Mouse (Mus musculus) heart, adult 9 months (tissue): Measurements from ENCODE around the gene Pmfbp1.

Experiments
- DNase-seq, 2 experiments: peaks; one replicate each; pipeline ENCODE4 v3.0.0; 2022; ENCODE audit warnings: low spot score in 2 of 2

Pmfbp1 gene

DNA sequence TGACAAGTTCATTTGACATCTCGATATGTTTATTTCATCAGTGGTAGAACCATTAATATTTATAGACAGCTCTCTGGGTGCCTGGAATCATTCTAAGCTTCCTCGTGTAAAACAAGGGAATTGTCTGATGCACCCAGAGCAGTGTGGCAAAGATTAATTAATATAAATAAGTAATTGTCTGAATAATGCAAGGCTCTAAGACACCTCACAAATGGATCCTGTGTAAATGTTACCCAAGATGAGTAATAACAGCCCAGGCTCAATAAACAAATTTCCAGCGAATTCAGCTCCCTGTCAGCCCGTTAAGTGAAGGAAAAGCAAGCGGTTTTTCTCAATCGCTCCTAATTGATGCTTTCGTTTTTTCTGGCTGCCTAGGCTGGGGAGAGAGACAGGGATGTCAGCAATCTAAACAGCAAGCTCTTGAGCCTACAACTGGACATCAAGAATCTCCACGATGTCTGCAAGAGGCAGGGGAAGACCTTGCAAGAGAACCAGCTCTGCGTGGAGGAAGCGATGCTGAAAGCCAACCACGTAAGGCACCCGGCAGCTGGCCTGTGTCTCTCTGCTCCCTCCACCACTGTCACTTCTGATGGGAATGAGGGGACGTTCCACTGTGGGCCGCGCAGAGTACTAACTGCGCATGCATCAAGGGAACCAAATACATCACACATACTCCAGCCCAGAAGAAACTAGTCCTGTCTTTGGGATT, 5.3 kb downstream of the Pmfbp1 start:
- no peak for DNase-seq

DNA sequence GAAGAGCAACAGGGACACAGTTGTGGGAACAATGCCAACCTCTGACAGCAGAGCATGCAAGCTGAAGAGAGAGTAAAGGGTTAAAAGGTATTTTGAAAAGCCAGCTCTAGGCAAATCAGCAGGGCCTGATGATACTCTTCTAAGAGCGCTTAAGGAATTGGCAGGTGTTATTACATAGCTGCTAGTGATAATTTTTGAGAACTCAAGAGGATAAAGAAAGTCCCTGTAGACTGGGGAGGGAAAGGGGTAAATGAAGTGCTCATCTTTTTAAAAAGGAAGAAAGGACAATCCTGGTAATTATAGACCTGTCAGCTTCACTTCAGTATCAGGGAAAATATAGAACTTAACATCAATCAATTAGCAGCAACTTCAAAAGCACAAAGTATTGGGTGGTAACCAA, 9.7 kb downstream of the Pmfbp1 start:
- DNase-seq: no peak

DNA sequence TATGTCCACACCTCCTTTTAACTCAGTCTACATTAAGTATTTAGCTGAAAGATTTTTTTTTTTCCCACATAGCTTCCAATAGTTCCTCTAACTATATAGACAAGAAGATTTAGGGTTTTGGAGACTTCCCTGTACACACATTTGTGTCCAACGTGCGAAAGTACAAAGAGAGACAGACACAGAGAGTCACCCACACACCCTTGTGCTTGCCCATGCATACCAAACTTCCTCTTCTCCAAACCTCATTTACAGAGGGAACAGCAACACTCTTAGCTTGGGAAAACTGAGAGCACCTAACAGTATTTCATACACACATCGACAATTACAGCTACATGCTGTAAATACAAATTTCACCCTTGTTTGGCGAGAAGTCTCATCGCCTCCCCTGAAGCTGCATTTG, 11.7 kb downstream of the Pmfbp1 start:
- no peak for DNase-seq

DNA sequence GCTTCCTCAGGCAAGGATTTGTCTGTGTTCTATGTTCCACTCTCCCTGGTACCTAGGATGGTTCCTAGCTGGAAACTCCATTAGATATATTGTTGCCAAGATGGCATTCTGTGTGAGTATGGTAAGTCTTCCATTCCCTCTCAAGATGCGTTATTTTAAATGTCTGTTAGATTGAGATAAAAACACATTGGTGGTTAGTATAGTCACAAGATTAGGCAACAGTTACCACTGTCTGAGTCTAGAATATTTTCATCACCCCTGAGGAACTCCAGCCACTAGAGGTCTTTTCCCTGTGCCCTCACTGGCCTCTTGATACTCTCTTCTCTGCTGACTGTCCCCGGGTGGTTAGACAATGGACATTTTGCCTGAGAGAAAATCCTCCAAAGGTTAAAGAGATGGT, 30.2 kb downstream of the Pmfbp1 start:
- DNase-seq: no peak

DNA sequence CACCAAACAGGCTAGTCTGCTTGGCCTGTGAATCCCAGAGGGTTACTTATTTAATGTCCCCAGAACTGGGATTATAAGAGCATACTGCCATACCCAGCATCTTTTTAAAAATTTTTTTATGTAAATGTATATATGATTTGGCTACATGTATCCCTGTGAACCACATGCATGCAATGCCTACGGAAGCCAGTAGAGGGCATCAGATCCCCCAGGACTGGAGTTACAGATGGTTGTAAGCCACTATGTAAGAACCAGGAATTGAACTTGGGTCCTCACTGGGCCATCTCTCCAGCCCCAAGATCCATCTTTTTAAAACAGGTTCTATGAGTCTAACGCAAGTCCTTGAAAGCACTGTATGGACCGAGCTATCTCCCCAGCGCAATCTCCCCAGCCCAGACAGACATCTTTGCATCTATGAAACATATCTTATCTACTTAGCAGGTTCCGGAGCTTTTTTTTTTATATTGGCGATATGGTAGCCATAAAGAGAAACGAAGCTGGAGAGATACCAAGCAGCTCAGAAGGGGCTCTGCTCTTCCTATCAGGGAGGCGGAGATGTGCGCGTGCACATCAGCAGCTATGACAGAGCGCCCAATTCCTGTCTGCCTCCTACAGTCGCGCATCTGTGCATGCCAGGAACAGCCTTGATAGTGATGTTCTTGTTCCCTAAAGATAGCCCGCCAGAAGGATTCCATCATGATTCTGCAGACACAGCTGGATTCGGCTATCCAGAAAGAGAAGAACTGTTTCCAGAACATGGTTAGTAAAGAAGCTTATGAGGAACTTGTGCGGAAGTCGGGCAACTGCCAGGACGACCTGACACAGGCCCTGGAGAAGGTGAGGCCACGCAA, 41.5 kb downstream of the Pmfbp1 start:
- DNase-seq: no peak

DNA sequence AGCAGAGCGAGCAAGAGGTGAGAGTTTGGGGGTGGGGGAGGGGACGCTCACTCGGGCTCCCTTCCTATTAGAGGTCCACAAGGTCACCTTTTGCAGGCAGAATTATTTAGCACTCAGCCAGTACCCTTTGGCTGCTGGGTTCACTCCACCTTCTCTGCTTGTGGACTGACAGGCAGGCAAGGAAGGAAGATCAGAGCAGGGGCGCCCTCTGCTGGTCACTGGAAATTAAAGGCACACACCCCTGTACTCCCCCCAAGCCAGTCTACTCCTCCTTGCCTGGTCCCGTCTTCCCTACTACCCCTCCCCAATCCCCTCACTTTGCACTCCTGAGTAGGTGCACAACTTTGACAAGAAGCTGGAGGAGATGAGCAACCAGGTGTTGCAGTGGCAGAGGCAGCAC, 42.9 kb downstream of the Pmfbp1 start:
- peak; percentile 34 to 46 for DNase-seq

DNA sequence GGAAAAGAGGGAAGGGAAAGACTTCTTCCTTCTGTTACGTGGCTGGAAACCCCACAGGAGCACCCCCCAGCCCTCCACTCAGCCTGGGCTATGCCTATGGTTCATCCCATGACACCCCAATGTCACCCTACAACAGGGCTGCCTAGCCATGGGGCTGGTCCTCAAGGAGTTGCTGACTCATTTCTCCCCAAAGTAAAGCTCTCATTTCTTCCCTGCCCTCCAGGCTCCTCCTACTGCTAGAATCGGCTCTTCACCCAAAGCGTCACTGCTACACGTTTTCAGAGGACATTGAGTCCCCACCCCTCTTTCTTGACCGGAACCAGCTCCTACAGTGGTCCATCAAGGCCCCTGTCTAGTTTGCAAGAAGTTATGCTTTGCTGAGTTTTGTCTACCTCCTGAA, 48.3 kb downstream of the Pmfbp1 start:
- no peak for DNase-seq

DNA sequence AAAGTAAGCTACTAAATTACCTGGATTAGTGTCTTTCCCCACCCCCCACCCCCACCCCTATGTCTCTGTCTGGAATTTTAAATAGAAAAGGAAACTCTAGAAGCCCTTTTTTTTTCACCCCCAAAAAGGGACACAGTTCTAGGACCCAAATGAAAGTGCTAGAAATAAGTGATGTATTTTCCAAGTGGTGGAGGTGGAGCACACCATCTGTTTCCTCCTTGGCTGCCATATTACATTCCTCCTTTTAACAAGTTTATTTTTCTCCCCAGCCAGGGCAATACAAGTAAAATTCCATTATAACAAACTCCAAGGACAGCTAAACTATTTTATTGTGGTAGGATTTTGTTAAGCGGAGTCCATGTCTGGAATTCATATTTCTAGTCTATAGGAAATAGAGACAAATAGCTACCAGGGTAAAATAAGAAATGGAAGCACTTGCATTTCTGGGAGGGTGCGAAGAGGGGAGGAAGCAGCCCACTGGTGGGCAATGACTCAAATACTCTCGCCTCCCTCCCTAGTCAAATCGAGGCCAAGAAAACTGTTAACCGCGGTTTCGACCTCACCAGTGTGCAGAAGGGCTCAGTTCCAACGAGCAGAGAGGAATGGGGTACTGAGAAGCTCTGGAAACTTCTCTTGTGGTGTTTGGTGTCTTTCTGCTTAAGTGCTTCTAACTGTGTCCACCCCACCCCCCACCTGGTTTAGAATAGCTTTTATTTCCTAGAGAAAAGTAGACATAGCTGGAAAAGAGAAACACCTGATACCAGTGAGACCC, 49.1 kb downstream of the Pmfbp1 start:
- no peak for DNase-seq

DNA sequence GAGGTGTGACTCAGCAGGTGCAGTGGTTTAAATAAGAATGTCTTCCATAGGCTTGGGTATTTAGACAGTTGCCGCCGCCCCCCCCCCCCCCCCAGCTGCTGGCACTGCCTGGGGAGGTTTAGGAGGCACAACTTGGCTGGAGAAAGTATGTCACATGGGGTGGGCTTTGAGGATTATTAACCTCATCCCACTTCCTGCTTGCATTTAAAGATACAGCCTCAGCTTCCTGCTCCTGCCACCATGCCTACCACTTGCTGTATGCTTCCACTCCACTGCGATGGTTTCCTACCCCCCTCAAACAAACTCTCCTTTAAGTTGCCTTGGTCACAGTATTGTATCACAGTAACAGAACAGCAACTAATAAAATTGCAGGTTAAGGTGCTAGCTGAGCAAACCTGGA, 50.2 kb downstream of the Pmfbp1 start:
- DNase-seq: no peak

DNA sequence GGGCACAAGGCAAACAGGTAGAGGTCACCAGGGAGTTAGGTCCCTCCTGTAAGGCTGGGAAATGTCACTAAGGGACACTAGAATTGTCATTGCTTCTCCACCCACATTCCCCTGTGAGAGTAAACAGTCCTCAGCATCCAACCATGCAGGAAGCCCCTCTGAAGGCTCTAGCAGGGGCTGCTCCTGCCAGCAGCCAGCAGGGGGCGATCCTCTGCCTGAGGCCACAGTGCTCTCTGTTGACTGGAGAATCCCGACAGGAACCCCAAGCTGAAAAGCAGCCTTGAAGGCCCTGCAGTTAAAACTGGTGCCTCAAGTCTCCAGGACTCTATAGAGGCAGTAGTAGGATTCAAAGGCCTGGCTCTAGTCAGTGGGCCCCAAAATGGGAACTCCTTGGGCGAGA, 57.8 kb downstream of the Pmfbp1 start:
- no peak for DNase-seq

DNA sequence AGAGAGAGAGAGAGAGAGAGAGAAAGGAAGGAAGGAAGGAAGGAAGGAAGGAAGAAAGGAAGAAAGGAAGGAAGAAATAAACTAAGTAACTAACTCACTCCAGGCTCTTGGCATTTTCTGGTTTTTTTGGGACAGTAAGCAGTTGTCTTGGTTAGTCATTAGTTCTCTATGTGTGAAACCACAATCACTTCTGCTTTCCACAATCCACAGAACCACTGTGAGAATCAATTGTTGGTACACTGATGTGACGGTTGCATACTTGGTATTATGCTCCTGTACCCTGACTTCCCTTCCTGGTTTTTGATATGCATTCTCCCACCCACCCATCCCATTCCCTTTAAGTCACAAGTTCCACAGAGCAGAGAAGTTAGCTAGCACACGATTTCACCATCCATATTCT, 70.1 kb downstream of the Pmfbp1 start:
- DNase-seq: no peak

DNA sequence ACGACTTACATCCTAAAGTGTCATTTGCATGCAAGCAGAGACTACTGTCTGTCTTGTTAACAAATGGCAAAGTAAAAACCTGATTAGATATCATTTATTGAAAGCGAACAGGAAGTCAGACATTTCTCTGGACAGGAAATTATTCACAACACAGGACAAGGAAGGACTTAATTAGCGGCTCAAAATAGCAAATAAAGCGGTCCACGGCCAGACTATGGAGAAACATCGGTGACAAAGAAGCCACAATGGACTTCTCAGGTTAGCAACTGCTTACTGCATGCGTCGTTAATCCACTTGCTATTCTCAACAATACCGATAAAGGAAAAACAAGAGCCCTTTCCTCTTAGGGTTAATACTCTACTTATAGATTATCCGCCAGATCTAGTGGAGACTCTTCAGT, 70.9 kb downstream of the Pmfbp1 start:
- no peak for DNase-seq

DNA sequence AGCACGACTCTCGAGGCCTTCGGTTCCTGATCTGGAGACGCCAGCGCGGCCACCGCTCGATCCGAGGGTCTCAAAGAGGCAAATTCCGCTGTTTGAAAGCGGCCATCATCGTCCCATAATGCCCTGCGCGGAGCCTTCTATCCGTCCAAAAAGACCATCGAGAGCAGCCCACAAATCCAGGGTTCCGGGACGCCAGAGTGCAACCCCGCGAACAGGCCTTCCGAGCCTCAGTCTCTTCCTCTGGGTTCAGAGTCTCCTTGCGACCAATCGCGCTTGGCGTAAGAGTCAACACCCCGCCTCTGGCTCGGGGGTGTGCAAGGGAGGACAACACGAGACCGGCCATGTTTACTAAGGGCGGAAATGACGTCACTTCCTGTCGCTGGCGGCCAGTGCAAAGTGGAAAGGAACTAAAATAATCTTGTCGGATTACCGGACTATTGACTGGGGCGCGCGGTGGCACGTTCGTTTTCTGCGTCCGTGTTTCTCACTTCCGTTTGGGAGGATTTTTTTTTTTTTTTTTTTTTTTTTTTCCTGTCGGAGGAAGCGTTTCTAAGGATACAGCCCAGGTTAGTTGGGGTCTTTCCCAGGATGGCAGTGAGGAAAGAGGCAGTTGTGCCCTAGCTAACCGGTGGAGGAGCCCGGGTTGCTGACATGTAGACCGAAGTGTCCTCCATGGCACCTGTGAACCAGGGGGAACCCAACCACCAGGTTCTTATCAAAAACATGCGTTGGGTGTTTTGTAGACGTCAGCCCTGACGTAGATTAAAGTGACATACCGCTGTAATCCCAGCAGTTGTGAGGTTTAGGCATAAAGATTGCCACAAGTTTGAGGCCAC, 71.9 kb downstream of the Pmfbp1 start, which contains the start of the genes Dhx38 and Txnl4b:
Gene Dhx38 (minus strand): TSS at position 364 of the 836 bp plus-strand sequence.
Gene Txnl4b (plus strand): TSS at position 395 of the 836 bp plus-strand sequence.
- peak; percentile 99 for DNase-seq

DNA sequence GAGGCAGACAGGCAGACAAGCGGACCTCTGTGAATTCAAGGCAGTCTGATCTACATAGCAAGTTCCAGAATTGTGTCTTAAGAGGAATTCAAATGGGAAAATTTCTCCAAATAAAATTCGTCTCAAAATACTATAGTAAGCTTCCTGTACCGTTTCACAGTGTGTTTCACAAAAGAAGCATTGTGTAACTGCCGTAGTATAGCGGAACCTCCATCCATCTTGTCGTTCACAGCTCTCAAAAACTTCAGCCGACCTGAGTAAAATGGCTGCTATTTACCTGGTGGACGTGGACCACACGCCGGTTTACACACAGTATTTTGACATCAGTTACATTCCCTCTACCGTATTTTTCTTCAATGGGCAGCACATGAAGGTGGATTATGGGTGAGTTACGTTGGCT, 77.3 kb downstream of the Pmfbp1 start:
- DNase-seq: no peak

DNA sequence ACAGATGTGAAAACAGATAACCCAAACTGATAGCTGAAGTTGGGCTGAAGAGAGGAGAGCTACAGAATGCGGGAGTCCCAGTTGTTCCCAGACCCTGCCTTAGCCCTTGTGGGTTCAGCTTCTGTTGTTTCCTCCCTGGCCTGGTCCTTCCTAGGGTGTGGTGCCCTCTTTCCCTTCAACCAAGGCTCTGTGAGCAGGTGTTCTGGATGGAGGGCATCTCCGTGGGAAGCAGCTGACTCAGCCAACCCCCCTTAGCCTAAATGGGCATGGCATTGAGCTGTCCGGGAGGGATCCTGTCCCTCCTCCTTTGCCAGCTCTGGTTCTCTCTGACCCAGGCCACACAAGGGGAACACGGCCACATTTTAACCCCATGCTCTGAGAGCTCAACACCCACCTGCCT, 82.5 kb downstream of the Pmfbp1 start:
- DNase-seq: no peak

DNA sequence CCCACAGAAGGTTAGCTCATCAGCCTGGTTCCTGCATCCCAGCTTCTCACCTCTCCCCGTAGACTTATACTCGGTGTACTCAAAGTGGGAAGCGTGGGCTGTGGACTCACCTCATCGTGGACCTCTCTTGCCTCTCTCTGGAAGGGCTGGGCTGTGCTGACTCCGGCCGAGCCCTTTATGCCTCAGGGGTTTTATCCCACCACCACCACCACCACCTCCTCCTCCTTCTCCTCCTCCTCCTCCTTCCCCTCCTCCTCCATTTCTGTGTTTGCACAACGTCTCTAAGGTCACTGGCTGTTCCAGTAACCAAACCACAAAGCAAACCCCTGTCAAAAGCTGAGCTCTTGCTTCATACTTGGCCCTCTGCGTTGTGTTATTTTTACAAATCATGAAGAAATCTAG, 85.1 kb downstream of the Pmfbp1 start, which contains the start of gene Hp:
Gene Hp (minus strand): TSS at position 273 of the 402 bp plus-strand sequence.
- DNase-seq: no peak

DNA sequence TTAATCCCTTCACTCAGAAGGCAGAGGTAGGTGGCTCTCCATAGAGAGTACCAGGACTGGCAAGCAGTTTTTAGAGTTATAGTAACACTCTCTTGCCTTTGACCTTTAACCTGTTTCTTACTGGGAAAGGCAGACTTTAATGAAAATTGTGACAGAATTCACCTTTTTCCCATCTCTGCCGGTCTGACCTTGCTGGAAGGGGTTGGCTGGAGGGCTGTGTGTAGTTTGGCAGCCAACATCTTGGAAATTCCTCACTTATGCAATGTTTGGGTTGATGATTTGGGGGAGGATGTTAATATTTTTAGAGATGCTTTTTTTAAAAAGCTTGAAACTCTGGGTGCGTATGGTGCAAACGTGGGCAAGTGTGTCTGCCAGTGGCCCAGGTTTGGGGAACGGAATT, 90.5 kb downstream of the Pmfbp1 start:
- no peak for DNase-seq

DNA sequence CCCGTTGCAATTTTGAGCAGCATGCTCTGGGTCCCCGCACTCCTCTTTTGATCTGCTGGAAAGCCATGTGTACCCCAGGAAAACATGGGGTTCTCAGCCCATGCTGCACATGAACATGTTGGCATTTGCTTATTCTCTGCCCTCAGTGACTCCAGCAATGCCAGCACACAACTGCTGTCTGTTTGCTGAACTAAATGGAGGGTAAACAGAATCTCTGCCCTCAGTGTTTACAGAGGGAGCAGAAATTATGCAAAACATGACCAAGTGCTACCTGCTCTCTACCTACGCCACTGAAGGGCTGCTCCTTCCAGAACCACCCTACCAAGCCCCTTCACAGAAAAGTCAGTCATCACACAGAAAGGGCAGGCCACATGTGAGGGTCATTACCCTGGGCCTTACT, 91.0 kb downstream of the Pmfbp1 start:
- no peak for DNase-seq

DNA sequence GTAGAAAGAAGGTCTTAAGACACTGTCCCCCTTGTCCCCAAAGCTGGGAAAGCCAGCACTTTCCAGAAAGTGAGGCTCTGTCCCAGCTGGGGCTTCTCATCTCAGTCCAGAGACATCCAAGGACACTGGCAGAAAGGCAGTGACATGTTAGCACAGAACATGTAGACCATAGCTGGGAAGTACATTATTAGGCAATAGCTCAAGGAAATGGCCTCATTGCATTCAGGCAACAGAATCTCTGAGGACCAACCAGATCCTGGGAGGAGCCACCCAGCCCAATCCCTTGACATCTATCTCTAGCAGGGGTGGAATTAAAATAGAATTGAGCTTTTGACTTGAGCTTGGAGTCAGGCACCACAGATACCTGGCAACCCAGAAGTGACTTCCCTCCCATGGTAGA, 91.8 kb downstream of the Pmfbp1 start:
- DNase-seq: no peak

DNA sequence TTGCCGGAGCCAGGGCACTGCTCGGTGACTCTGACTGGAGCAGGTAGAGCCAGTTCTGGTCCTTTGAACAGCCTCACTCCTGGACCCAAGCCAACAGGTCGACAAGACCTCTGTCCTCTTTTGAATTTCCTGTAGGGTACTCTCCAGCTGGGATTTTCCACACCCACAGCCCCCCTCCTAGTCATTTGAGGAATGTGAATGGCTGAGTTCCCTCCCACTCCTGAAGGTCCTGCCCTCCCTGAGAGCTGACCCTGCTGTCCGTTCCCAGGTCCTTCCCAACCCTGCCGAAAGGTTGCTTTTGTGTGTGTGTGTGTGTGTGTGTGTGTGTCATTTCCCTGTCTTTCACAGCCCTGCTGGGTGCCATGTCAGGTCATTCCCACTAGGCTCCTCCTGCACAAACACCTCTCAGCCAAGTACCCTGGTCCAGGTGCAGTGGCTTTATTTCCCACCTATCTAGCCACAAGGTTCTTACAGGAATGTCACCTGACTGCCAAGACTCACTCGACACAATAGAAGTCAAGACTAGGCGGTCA, 93.2 kb downstream of the Pmfbp1 start:
- no peak for DNase-seq

DNA sequence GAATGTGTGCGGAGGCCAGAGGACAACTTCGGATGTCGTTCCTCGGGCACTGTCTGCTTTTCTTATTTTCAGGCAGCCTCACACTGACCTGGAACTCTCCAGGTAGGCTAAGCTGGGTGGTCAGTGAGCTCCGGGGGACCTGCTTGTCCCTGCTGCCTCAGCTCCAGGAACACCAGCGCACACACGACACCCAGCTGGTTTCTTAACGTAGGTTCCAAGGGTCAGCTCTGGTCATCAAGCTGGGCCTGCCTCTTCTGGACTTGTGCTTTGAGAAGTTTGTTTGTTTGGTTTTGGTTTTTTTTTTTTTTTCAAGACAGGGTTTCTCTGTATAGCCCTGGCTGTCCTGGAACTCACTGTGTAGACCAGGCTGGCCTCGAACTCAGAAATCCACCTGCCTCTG, 97.1 kb downstream of the Pmfbp1 start:
- DNase-seq: no peak
